Mouse (Mus musculus) cerebellum, adult 11 months (tissue): Measurements from ENCODE around the gene Slc17a7.
"Not testable (repeated sequence)": the region's sequence is repeated elsewhere in the genome, so short reads cannot be mapped to it uniquely, and the experiment has no call there.

Source experiments
- DNase-seq: peaks from one replicate; pipeline ENCODE4 v3.0.0; 2022

The Slc17a7 gene

DNA sequence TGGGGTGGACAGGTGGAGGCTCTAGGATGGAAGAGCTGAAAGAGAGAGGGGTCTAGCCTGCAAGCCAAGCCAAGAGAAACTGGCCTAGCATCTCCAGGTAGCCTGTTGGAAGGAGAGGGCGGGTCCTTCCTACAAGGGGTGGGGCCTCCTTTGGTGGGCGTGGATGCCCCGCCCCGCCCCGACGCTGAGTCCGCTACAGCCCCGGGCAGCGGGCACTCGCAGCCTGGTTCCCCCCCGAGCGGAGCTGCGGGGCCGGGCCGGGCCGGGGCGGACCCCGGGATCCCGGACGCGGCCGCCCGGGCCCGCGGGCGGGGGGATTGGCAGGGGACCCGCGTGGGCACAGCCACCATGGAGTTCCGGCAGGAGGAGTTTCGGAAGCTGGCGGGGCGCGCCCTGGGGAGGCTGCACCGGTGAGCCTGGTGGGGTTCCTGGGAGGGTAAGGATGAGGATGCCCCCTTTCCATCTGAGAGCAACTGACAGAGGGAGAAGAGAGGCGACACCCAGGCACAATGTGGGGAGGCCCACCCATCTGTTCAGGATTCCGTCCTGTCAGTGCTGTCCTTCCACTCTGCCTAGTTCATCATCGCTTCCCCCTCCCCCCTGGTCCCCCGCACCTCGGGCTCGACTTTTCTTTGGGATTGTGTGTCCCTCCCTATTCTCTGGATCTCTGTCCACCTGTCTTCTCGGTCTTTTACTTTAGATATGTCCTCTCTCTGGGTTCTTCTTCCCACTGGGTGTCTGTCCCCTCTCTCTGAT, at the start of gene Slc17a7:
Gene Slc17a7 (plus strand): TSS at position 215 of the 756 bp plus-strand sequence.
- DNase-seq: peak; percentile 81

DNA sequence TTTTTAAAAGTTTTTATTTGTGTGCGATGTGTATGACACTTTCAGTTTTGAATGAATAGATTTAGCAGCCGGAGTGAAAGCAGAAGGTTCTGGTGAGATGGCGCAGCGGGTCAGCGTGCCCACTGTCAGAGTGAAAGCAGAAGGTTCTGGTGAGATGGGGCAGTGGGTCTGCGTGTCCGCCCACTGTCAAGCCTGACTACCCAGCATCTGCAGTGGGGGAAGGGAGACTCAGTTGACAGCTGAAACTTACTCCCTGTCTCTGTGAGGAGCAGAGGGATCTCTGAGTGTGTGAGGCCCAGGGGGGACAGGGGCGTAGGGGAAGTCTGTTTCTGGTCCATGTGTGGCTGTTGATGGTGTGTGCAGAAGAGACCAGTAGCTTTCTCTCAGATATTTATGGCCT, 46.2 kb upstream of the Slc17a7 start:
- DNase-seq: no peak

DNA sequence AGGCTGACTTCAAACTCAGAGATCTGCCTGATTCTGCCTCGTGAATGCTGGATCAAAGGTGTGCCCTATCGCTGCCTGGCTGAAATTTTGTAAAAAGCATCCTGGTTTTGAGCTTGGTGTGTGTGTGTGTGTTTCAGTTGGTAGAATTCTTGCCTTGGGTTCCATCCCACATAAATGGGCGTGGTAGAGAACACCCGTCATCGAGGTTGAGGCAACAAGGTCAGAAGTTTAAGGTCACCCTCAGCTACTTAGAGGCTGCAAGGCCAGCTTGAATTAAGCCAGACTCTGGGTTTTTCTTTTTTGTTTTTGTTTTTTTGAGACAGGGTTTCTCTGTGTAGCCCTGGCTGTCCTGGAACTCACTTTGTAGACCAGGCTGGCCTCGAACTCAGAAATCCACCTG, 45.4 kb upstream of the Slc17a7 start:
- DNase-seq: no peak

DNA sequence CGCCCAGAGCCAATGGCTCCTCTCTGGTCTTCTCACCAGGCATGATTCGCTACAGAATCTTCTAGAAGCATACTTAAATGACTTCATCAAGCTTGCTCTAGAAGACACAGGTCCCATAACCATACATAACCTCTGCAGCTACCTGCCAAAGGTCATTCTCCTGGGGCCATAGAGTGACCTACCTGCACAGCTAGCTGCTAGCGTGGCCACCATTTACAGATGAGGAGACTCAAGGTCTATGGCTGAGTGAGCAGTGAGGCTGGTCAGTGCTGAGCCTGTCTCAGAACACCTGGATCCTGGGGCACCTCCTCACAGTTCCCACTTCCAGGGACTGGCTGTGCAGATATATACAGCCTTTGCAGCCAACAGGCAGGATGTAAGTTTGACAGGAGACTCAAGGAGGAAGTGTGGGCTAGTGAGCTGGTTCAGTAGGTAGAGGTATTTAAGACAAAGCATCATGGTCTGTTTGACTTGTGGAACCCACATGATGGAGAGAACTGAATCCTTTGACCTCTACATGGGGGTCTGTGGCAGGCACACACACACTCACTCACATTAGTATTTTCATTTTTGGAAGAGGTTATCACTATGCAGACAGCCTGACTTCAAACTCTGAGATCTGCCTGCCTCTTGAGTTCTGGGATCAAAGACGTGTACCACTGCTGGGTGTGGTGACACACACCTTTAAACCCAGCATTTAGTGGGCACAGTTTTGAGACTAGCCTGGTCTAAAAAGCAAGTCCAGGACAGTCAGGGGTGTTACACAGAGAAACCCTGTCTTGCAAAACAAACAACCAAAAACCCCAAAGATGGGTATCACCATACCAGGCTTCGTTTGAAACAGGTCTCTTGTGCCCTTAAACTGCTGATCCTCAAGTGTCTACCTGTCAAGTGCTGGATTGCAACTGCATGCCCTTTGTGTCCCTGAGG, 43.7 kb upstream of the Slc17a7 start:
- no peak for DNase-seq

DNA sequence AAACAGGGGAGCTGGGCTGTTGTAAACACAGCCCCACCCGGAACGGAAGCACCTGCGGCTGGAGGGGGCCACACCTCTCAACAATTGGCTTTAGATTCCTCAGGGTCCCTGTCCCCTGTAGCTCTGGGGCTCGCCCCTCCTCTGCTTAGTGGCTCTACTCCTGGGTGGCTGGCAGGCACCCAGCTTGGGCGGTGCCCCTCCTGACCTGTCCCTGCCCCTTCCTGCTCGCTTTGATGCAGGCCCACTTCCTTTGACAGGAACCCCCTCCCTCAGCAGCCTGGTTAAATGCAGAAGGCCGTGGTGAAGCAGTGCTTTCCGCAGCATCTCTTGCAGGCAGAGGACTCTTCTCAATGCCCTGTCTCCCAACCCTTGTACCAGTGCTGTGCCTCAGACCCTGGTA, 42.3 kb upstream of the Slc17a7 start:
- DNase-seq: no peak

DNA sequence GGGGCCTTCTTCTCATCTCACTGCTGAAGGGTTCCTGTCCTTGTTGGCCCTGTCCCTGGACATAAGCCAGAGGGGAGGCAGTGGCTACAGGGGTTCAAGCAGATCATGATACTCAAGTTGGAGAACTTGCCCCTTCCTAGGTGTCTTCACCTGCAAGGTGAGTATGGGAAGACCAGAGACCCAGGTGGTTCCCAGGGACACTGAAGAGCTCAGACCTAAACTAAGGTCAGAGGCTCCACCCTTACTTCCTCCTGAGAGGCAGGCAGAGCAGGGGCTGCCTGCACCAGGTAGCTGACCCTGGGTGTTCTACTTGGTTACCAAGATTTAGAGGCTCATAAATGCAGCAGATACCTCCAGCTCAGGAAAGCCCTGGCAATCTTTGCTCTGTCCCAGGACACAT, 41.8 kb upstream of the Slc17a7 start:
- DNase-seq: no peak

DNA sequence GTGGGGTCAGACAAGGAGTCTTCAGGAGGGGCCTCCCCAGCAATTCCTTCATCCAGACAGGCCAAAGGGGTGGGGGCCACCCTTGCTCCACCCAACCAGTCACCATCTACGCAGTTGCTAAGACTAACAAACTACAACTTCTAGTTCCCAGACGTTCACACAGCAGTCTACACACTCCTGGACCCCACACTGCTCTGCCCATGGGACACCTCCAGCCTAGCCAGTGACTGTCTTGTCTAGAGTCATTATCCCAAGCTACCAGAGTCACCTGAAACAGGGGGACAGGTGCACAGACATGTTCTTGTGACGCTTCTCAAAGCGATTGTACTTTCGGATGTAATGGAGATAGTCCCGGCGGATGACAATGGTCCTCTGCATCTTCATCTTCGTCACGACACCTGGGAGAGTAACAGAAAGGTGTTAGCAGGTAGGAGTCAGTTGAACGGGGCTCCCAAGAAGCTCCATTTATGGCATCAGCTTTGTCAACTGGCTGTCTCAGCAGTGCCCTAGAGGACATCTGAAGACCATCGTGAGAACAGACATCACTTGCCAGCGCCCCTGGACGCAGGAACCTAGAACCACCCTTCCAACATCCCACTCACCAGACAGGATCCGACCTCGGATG, 41.1 kb upstream of the Slc17a7 start:
- no peak for DNase-seq

DNA sequence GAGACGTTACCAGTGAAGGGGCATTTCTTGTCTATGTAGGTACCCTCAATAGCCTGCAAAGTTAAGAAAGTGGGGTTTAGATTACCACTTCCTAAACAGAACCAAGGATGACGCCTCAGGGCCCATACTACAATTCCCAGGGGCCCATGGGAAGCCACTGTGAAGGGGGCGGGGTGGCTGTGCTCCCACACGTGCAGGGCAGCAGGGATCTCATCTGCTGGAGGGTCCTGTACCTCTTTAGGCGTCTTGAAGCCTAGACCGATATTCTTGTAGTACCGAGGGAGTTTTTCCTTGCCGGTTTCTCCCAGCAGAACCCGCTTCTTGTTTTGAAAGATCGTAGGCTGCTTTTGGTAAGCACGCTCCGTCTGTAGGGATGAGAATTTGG, 40.6 kb upstream of the Slc17a7 start:
- no peak for DNase-seq

DNA sequence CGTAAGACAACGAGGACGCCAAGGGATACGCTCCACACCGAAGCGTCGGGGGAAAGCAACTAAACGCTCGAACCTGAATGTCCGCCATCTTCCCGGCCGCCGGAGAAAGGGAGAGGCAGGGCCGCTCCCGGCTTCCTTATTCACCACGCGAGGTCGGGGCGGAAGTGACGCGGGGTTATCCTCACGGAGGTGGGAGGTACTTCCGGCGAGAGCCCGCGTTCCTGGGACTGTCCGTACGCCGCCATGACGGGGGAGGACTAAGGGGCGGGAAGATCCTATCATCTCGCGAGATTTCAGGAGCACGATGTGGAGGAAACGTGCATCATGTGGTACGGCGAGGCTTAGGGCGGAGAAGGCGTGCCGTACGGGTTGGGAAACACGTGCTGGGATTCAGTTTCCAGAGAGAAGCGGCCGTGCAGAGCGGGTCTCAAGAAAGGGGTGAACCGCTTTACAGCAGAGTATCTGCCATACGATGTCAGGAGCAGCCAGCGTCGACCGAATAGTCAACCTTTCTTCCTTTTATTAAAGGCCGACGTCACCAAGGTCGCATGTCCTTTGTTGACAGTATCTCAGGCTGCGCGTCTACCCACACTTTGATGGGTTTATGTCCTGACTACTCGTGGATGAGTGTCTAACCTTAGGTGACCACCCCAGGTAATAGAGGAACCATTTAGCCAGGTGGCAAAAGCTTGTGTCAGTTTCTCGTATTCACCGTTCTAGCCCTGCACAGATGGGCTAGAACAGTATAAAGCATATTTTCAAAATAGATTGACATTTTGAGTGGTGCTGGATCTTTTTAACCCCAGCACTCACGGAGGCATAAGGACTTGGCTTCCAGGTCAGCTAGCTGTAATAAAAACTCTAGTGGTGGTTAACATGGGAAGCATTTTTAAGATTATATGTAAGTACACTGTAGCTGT, 39.3 kb upstream of the Slc17a7 start, which contains the start of gene Rps11:
Gene Rps11 (minus strand): TSS at position 216 of the 920 bp plus-strand sequence.
- peak; percentile 99 for DNase-seq

DNA sequence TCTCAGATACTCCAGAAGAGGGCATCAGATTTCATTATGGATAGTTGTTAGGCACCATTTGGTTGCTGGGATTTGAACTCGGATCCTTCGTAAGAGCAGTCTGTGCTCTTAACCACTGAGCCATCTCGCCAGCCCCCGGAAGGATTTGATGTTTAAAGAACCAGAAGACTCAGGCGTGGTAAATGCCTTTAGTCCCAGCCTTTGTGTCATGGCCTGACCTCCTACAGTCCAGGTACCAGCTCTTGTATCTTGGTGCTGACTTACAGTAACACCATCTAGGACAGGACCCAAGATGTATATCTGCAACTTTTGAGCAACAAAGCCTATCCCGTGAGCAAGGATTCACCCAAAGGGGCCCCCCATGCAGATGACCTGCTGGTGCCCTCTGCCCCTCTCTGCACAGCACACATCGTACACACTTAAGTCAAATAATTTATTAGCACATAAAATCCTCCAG, 38.6 kb upstream of the Slc17a7 start:
- no peak for DNase-seq

DNA sequence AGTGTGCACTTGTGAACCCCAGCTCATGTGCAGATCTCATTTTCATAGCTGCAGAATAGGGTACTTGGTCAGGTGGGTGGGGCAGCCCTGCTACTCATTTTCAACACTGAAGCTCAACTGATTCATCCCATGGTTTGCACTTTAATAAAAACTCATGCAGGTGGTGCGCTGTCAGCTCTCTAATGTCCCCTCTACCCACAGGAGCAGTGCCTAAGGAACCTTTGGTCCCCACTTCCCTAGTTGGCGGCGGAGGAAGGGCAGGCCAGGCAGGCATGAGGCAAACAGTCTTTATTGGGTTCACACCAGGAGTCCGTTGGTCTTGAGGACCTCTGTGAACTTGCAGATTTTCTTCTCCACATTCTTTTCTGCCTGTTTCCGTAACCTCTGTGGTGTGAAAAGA, 38.1 kb upstream of the Slc17a7 start:
- not testable (repeated sequence) for DNase-seq

DNA sequence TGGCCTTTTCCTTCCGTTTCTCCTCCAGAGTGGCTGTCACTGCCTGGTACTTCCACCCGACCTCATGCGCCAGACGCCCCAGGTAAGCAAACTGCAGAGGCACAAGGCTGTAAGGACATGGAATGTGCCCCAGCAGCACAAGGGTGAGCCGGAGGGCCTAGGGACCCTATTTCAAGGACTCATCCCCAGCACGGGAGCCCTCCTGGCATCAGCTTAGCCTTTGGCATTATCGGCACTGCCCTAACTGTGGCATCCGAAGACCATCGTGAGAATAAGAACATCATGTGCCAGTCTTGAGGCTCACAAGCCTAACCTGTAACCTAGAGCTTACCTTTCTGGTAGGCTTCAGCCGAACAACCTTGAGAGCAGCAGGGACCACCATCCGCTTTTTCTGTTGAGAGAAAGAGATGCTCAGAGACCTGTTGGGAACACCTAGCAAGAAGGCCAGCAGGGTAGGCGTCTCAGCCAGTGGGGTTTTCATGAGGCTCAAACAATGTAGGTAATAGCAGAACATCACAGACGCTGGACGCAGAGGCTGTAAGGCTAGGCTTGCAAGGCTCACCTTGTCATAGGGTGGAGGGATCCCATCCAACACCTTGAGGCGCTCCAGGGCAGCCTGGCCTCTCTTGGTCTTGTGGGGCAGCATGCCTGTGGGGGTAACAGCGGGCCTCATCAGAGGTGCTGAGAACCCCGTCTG, 37.5 kb upstream of the Slc17a7 start:
- DNase-seq: no peak

DNA sequence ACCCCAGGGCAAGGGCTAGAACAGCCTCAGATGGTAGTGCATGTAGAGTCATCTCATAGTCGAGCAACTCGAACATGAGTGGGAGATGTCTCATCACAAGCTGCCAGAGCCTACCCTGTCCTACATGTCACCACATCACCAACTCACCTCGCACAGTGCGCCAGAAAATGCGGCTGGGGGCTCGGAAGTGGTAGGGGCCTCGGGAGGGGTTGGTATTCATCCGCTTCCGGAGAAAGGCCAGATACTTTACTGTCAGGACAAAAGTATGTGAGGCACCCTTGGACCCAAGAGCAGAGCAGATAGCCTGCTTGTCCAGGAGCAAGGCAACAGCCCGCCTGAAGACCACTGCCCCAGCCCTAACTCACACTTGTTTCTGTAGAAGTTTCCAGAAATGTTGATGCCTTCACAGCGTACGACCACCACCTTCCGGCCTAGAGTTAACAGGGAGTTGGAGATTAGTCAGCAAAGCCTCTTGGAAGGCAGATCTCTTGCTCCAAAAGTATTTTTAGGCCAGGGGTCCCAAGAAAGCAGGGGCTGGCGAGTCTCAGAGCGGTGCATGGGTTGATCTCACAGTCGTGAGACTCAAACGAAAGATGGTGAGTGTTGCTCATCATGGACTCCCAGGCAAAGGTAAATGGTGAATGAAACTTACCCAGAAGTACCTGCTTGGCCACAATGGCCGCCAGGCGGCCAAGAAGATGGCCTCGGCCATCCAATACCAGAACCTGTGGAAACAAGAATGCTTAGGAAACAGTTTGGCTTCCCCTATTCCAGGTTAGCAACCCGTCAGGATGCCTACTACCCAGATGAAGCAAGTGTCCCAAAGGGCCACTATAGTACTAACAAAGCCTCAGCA, 36.7 kb upstream of the Slc17a7 start:
- DNase-seq: no peak

DNA sequence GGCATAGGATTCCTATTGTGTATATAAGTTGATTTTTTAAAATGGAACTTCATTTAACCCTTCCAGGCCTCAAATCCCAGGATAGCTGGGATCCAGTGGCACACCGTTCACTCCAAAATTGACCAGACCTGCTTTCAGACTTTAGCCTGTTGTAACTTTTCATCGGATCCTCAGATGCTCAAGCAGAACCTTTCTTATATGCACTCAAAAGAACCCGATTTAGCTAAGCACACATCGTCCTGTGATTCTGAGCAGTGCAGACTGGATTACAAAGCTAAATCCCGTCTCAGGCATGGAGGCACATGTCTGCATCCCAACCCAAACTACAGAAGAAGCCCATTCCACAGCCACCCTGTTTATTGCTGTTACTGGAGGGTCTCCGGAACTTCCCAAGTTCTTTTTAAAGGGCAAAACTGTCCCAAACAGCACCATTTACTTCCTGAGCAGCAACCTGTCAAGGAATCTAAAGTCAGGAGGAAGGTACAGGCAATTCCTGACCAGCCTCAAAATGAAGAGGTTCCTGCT, 36.0 kb upstream of the Slc17a7 start:
- DNase-seq: no peak

DNA sequence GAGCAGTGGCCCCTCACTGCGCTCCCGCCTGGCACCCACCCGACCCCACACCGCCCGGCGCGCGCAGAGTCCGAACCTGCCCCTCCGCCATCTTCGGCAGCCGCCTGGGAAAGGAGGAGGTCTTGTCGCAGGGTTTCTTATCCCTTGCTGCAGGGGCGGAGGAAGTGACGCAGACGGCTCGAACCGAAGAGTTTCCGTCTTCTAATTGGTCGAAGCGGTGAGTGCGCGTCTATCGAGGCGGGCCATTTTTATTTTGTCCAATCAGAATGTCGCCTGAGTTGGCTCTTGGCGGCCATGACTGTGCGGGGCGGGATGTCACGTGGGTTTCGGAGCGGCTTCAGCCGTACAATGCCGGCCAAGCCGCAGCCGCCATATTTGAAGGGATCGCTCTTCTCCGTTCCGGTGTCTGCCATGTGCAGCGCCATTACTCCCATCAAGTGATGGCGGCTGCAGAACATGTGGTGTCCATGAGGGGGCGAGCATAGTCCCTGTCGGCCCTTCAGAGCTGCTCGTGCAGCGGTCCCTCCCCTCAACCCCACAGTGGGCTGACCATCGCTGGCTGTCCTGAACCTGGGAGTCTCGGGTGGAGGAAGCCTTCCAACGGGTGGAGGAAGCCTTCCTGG, 35.0 kb upstream of the Slc17a7 start, which contains the start of gene Rpl13a:
Gene Rpl13a (minus strand): TSS at position 138 of the 623 bp plus-strand sequence.
- peak; percentile 99 for DNase-seq

DNA sequence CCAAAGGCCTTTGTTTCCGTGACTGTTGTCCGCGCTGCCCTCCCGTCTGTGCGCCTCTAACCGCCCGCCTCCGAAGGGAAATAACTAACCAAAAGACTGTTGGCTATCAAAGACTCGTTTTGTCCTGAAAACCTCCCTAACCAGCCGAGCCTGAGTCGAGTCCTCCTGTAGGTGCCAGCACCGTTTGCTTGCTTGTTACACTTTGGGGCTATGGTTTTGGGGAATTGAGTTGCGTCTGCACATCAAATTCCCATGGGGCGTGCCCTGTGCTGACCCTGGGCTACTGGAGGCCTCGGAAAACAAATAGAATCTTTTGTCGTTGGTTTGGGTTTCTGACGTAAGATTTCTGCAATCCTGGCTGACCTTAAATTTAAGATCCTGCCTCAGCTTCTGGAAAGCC, 34.4 kb upstream of the Slc17a7 start:
- DNase-seq: no peak

DNA sequence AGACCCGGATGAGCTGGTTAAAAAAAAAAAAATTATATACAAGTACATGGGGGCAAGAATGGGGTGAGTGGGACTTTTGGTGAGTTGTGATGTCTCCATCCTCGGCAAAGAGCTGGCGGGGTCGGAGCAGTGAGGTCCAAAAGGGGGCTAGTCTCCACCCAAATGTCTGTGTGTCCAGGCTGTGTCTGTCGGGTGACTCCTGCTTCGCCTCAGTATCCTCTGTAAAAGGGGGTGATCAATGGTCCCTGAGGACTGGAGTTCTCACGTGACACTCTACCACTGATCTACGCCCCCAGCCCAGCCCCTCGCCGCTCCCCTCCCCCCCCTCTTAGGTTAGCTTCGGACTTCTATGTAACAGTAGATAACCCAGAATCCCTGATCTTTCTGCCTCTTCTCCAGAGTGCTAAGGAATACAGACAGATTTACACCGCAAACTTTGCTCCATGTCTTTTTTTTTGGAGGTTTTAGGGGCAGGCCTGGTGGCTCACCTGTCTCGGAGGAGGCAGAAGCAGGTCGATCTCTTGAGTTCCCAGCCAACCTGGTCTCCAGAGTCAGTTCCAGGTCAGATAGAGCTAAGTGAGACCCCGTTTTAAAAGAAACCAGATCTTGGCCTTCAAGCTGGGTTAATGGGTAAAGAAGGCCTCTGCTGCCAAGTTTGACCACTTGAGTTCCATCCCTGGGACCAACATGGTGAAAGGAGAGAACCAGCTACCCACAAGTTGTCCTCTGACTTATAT, 33.8 kb upstream of the Slc17a7 start:
- DNase-seq: no peak

DNA sequence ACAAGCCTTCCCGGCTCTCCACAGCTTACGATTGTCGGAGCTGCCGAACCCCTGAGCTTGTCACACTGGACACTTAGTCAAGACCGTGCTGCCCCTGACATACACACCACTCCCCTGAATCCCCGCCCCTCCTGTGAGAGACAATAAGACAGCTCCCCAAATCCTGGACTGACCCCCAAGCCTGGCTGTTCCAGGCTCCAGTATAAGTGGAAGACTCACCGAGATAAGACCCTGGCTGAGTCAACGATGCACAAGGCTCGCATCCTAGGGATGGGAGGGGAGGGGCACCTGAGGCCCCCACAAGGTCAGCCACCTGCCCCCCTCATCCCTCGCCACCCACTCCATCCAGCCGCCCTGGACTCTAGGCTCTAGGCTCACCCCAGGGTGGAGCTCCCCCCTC, 31.9 kb upstream of the Slc17a7 start:
- no peak for DNase-seq
